Mouse (Mus musculus): ENCODE measurements around the gene Rsph10b.

Gene Rsph10b

DNA sequence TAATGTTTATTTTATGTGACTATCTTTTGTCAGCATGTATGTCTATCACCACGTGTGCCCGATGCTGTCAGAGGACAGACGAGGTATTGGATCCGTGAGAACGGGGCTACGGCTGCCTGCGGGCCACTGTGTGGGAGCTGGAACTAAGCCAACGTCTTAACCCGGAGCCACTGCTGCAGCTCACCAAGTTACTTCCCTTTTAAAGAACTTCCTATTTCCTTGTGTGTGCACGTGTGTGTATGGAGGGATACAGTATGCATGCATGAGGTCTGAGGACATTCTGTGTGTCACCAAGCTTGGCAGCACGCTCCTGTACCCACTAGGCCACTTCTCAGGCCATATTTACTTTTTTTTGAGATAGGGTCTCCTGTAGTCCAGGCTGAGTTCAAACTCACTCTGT lies 57.3 kb downstream of the Rsph10b start:
- in situ Hi-C loops (cut with MboI, MseI): no loop called here

GRCm38 (mm10) chr5:143992661-143993060 lies 59.8 kb downstream of the Rsph10b start:
- in situ Hi-C loops (cut with MboI, MseI): no loop called here

DNA sequence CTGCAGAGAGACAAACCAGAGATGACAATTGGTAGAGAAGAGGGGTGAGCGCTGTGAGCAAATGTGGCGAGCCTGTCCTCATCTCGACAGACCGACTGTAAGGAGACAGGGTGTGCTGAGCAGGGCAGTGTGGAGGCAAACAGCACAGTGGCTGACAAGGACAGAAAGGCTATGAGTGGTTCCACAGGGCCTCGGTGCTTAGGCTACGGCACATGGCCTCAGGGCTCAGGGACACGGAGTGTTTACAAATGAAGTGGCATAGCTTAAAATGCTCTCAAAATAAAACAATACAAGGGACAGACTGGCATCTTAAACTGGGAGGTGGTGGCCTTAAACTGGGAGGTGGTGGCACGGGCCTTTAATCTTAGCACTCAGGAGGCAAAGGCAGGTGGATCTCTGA lies 60.4 kb downstream of the Rsph10b start:
- in situ Hi-C loops (cut with MboI, MseI): no loop called here

- in situ Hi-C loops (cut with MboI, MseI): no loop called here
Measured at GRCm38 (mm10) chr5:143993849-143994248, 61.0 kb downstream of the Rsph10b start.

DNA sequence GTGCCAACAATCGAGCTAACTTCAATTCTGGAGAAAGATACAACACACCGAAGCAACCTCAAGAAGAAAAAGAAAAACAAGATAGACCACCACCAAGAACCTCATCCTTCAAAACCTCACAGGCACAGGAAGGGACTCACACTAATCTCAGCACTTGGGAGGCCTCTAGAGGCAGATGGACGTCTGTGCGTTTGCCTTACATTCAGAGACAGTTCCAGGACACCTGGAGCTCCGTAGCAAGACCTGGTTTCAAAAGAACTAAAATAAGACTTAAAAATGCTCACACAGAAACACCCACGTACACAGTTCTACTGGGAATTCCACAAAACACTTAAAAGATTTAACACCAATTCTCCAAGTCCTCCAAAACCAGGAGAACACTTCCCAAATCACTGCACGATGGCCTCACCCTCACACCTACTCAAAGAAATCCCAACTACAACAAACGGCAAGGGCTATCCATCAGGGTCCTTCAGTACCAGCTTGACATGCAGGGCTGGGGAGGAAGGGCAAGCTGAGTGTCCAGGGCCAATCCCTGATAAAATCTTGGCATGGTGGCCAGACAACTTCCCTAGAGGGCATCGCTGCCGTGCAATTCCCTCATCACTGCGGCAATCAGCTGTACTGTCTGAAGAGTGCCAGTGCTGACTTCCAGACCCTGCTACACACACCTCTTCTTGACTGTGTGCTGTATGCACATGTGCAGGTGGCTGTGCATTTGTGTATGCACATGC lies 62.0 kb downstream of the Rsph10b start:
- in situ Hi-C loops (cut with MboI, MseI): no loop called here

- in situ Hi-C loops (cut with MboI, MseI): no loop called here
Measured at GRCm38 (mm10) chr5:143999409-143999808, 66.6 kb downstream of the Rsph10b start.

DNA sequence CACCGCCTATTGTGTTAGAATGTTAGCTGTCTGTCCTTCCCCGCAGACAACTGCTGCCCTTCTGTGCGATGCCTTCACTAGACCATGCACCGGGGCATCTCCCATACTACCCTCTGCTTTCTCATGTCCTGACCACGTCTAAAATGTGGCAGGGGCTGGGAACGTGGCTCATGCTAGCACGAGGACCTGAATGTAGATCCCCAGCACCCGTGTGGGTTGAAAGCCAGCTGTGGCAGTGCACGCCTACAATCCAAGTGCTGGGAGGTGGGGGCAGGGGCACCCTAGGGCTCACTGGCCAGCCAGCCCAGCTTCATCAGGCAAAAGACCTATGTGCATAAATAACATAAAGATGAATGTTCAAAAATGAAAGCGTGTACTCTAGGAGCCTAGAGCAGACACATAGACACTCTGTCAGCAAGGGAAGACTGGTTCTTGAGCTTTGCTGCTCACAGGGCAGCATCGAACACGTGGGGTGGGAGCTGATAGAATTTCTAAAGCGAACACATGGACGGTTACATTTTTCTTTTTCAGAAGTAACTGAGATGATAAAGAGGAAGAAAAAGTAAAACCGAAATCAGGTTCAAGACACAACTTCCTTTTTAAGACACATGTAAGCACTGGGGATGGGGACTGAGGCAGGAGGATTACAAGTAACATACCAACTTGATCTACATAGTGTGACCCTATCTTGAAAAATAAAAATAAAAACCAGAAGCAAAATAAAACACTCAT lies 69.8 kb downstream of the Rsph10b start:
- in situ Hi-C loops (cut with MboI, MseI): no loop called here

- in situ Hi-C loops (cut with MboI, MseI): loop anchor here (10.0 kb wide), 1 partner anchor 951 kb away; the partner anchor contains the start of gene Smurf1
Measured at GRCm38 (mm10) chr5:144013366-144014134, 80.7 kb downstream of the Rsph10b start.

DNA sequence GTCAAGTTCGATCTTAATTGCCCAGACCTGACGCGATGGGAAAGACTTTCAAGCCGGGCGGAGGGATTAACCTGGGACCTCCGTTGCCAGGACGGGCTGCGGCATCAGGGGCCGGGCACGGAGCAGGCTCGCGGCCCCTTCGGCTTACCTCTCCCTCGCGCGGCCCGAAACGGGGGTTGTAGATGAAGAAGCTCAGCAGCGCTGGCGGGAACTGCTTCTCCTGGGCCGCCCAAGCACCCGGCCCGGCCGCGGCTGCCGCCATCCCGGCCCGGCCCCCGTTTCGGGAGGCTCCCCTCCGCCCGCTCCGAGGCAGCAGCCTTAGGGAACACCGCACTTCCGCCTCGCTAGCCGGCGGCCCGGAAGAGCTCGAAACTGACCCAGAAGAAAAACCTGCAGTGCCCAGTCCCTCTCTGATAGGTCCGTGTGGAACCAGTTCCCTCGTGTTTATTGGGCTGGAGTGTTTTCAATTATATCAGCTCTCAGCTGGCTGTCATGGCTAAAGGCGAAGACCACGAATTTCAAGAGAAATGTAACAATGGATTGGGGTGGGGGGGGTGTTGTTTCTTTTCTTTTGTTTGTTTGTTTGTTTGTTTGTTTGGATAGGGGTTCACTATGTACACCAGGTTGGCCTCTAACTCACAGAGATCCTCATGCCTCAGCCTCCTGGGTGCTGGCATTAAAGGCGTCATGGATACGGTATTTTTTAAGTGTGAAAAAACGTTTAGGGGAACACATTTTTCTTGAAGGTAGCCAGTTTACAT lies 81.9 kb downstream of the Rsph10b start, which contains the start of gene Ccz1:
TSS of gene Ccz1 (minus strand) at position 327 of the 761 bp plus-strand sequence.
- in situ Hi-C loops (cut with MboI, MseI): loop anchor here (10.0 kb wide), 1 partner anchor 950 kb away; the partner anchor contains the start of gene Smurf1

GRCm38 (mm10) chr5:144015312-144015650 lies 82.4 kb downstream of the Rsph10b start:
- in situ Hi-C loops (cut with MboI, MseI): loop anchor here (10.0 kb wide), 1 partner anchor 950 kb away; the partner anchor contains the start of gene Smurf1

DNA sequence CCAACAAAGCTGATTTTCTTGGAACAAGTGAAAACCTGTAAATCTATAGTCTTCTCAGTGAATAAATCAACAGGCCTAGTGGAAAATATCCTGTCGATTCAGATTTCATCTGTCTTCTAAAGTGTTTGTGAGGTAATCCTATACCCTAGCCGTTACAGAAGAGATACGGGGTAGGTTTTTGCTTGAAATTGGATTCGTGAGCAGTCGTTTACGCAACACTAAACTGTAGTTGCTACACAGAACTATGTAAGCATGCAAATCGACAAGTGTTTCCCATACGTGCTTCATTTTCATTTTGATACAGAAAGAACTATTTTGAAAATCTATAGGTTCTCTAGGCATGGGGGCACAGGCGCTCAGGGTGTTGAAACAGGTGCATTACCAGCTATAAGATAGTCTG lies 83.0 kb downstream of the Rsph10b start:
- in situ Hi-C loops (cut with MboI, MseI): loop anchor here (10.0 kb wide), 1 partner anchor 949 kb away; the partner anchor contains the start of gene Smurf1

DNA sequence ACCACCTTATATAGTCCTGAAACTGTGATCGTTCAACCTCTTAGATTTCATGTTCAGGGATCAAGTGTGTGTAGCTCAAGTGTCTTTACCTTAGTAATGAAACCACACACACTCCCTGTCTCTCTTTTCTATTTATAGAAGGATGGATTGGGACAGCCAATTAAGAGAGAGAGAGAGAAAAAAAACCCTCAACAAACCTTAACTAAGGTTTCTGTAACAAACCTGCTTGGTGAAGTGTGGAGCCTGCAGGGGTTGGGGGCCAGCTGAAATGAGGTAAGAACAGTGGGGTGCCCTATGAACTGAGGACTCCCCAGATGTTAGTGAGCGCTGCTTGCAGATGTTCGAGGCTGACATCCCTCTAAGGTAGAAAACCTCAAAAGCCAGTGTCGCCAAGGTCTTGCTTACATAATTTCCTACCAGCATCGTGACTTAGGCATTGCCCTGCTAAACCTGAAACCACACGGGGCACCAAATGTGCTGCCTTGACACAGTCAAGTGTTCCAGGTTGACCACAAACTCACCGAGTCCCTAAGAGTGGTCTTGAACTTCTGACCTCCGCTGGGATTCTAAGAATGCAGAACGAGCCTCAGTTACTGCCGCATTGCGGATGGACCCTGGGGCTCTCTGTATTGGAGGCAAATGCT lies 93.9 kb downstream of the Rsph10b start, which contains the start of gene Ocm:
TSS of gene Ocm (minus strand) at position 51 of the 644 bp plus-strand sequence.
- in situ Hi-C loops (cut with MboI, MseI): no loop called here

DNA sequence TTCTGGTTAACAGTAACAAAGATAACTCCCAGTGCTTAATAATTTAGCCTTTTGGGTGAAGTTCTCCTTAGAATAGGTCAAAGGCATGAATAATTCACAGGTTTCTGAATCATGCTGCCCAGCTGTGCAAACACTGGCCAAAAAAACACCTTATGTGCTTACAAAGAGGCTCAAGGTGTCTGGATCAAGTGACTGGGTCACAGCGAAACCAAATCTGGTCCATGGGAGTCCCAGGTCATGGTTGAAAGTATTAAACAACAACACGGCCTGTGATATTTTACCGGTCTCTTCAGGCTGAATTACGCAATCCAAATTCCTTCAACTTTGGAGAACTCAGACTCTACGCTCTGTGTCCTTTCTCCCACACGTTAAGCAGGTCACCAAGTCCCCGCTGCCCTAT lies 99.7 kb downstream of the Rsph10b start:
- in situ Hi-C loops (cut with MboI, MseI): no loop called here

- in situ Hi-C loops (cut with MboI, MseI): no loop called here
Measured at GRCm38 (mm10) chr5:144034567-144034966, 101.7 kb downstream of the Rsph10b start.
